14 mouse cellular contexts compared by ENCODE assay signal in the genomic region with DNA sequence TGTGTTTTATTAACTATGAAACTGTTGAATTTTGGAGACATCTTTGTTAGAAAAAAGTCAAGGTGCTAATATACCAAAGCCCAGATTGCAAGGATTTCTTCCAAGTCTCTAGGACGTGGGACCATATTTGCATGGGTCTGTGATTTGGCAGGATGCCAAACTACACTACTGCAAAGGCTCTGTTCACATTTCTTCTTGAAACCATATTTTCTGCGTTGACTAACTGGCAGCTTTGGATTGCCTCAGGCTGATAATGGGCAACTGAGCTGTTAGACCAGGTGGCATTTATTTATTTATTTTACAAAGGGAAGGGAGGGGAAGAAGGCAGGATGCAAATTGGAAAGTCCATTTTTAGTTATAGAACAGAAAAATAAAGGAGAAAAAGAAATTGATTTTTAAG.
A peak's percentile ranks its signal among the peaks of the same experiment; 100 is the strongest.
DNase-seq lines count a peak whose midpoint lies in the region; ATAC-seq and TF ChIP-seq lines count a peak whose summit lies in the region.
"Had no signal": no experiment of that assay in that cellular context is flagged by ENCODE, and none has a peak within 500 bp of the region (broad histone marks: within the 10 kb centered on the region; RNA-seq: fewer than 3 reads in every experiment).

No protein-coding gene starts in this region.

- ATAC-seq in hindbrain, embryonic 15.5 days (ENCODE audit: low FRiP score, low read depth): 0 out of 2 replicates have a peak, but pooled peaks have one; percentile 34
- ATAC-seq in liver, postnatal 0 days: no peak

- H3K9me3 ChIP-seq in hindbrain, embryonic 15.5 days: no peaks in the 10 kb centered on the region
- no peaks in the 10 kb centered on the region for H3K9me3 ChIP-seq in hindbrain, embryonic 10.5 days
- H3K9me3 ChIP-seq in liver, postnatal 0 days (ENCODE audit: low read length): no peaks in the 10 kb centered on the region
- H3K9me3 ChIP-seq: liver, embryonic 13.5 days; megakaryocyte, embryonic 14.5 days; neural tube, embryonic 12.5 days had no signal

- H3K4me2 ChIP-seq in hindbrain, embryonic 15.5 days: no peak overlapping the region
- H3K4me2 ChIP-seq in liver, postnatal 0 days (ENCODE audit: low read depth, low read length): no peak overlapping the region
- H3K4me2 ChIP-seq: liver, embryonic 13.5 days; neural tube, embryonic 12.5 days had no signal

- H3K4me3 ChIP-seq in hindbrain, embryonic 15.5 days: no peak overlapping the region
- no peak overlapping the region for H3K4me3 ChIP-seq in hindbrain, embryonic 10.5 days
- no peak overlapping the region for H3K4me3 ChIP-seq in liver, postnatal 0 days (ENCODE audit: low read depth, low read length)
- H3K4me3 ChIP-seq: liver, embryonic 13.5 days; megakaryocyte, embryonic 14.5 days; neural tube, embryonic 12.5 days had no signal

- H3K27ac ChIP-seq in hindbrain, embryonic 15.5 days (replicated peaks): no peak overlapping the region
- H3K27ac ChIP-seq in hindbrain, embryonic 10.5 days: no peak overlapping the region
- no peak overlapping the region for H3K27ac ChIP-seq in liver, postnatal 0 days (ENCODE audit: low read depth)
- H3K27ac ChIP-seq: liver, embryonic 13.5 days; neural tube, embryonic 12.5 days had no signal

- no peaks in the 10 kb centered on the region for H3K4me1 ChIP-seq in hindbrain, embryonic 15.5 days (replicated peaks)
- H3K4me1 ChIP-seq in hindbrain, embryonic 10.5 days (replicated peaks): no peaks in the 10 kb centered on the region
- no peaks in the 10 kb centered on the region for H3K4me1 ChIP-seq in liver, postnatal 0 days (ENCODE audit: insufficient read depth)
- H3K4me1 ChIP-seq: liver, embryonic 13.5 days; megakaryocyte, embryonic 14.5 days; neural tube, embryonic 12.5 days had no signal

- H3K9ac ChIP-seq in hindbrain, embryonic 15.5 days: no peak overlapping the region
- H3K9ac ChIP-seq in liver, postnatal 0 days (replicated peaks): no peak overlapping the region
- H3K9ac ChIP-seq: liver, embryonic 13.5 days; neural tube, embryonic 12.5 days had no signal

- H3K36me3 ChIP-seq in hindbrain, embryonic 15.5 days: no peaks in the 10 kb centered on the region
- H3K36me3 ChIP-seq in hindbrain, embryonic 10.5 days: no peaks in the 10 kb centered on the region
- H3K36me3 ChIP-seq in liver, postnatal 0 days (replicated peaks; ENCODE audit: insufficient read depth, low read length): no peaks in the 10 kb centered on the region
- H3K36me3 ChIP-seq: liver, embryonic 13.5 days; neural tube, embryonic 12.5 days had no signal

- intact Hi-C loops in heart, postnatal 14 days (cut with DNase I): no loop called here

- no peak for DNase-seq in hindbrain, embryonic 10.5 days (ENCODE audit: low spot score)
- peak; percentile 46 to 66 for DNase-seq in right cerebral cortex, postnatal 10 days (ENCODE audit: low spot score in 2 of 2)
- DNase-seq in right cerebral cortex, postnatal 14 days: no peak
- peak; percentile 6 to 23 for DNase-seq in frontal cortex, postnatal 36 days (ENCODE audit: low spot score in 2 of 2)
- DNase-seq in liver, postnatal 0 days: no peak
- no peak for DNase-seq in heart, postnatal 14 days
- DNase-seq: gastrocnemius, postnatal 25 days; kidney, postnatal 14 days; liver, embryonic 13.5 days; spleen, adult 18-20 months; thymus, adult 18-20 months had no signal

- H3K27me3 ChIP-seq in hindbrain, embryonic 15.5 days: no peaks in the 10 kb centered on the region
- no peaks in the 10 kb centered on the region for H3K27me3 ChIP-seq in hindbrain, embryonic 10.5 days (ENCODE audit: insufficient read depth, poor library complexity, severe bottlenecking)
- H3K27me3 ChIP-seq in liver, postnatal 0 days (ENCODE audit: insufficient read depth, low read length): no peaks in the 10 kb centered on the region
- H3K27me3 ChIP-seq: liver, embryonic 13.5 days; megakaryocyte, embryonic 14.5 days; neural tube, embryonic 12.5 days had no signal

- no peak for TF ChIP-seq CTCF in liver, postnatal 0 days (IDR thresholded peaks at IDR 0.05; ENCODE audit: low read depth)

- 18% methylated on average over 2 of the region's 2 CpGs for WGBS in hindbrain, embryonic 15.5 days
- WGBS in hindbrain, embryonic 10.5 days: 66% methylated on average over 2 of the region's 2 CpGs
- WGBS in liver, postnatal 0 days (ENCODE audit: insufficient replicate concordance): 45% methylated on average over 2 of the region's 2 CpGs

- no peak for TF ChIP-seq EP300 in liver, postnatal 0 days (IDR thresholded peaks at IDR 0.05; ENCODE audit: low read depth)

Comparison
In these comparisons a context has a peak if more than half of its experiments do, and no peak if none do; other contexts are left out.
1. DNase-seq: peak in right cerebral cortex, postnatal 10 days (2 of 2) and frontal cortex, postnatal 36 days (2 of 2); none in hindbrain, embryonic 10.5 days (single experiment), right cerebral cortex, postnatal 14 days (single experiment), liver, postnatal 0 days (single experiment) and heart, postnatal 14 days (0 of 2).